Mouse (Mus musculus) lung, adult 2 months (tissue): ENCODE data around the gene Dapk1. TPM values are rescaled to one million over a fixed set of nuclear protein-coding genes. Genes with fewer than 3 reads are reported as not detected.

ENCODE experiments used
- DNase-seq: peaks from one replicate; pipeline ENCODE4 v3.0.0; 2022
- H3K4me1 ChIP-seq: fragments of 200-500 bp; 2 replicates; pipeline ENCODE4 v1.6.1; 2011; ENCODE audit warnings: low read length; ENCODE audit not compliant: control insufficient read depth, insufficient read depth
- H3K4me3 ChIP-seq: fragments of 200-500 bp; replicated peaks from 2 replicates; pipeline ENCODE3; 2011; ENCODE audit warnings: low read depth, mild to moderate bottlenecking, control low read depth, low read length; ENCODE audit errors: extremely low read depth
- CTCF ChIP-seq: fragments of 200-500 bp; IDR thresholded peaks from 2 replicates; pipeline ENCODE4 v1.5.1; 2011; ENCODE audit warnings: mild to moderate bottlenecking, low read length, control low read depth; ENCODE audit not compliant: insufficient read depth
- POLR2A ChIP-seq: fragments of 200-500 bp; IDR thresholded peaks from 2 replicates; pipeline ENCODE4 v1.6.1; 2011; ENCODE audit warnings: low read depth, mild to moderate bottlenecking, control low read depth, low read length, borderline replicate concordance; ENCODE audit errors: extremely low read depth
- WGBS: fragments of 180-500 bp; shearing (Covaris S2); methylation state at CpG from one replicate; pipeline ENCODE4 v1.1.7; 2018; 5-methylcytosine and 5-hydroxymethylcytosine counted together
- polyA plus RNA-seq: library from polyadenylated mRNA; depleted of rRNA; stranded (reverse); fragments of >200 nt; gene quantifications from 2 replicates; pipeline ENCODE4 v1.2.3, GENCODE M21; 2012

Gene Dapk1
- polyA plus RNA-seq, 1 experiment = 96.9 TPM

DNA sequence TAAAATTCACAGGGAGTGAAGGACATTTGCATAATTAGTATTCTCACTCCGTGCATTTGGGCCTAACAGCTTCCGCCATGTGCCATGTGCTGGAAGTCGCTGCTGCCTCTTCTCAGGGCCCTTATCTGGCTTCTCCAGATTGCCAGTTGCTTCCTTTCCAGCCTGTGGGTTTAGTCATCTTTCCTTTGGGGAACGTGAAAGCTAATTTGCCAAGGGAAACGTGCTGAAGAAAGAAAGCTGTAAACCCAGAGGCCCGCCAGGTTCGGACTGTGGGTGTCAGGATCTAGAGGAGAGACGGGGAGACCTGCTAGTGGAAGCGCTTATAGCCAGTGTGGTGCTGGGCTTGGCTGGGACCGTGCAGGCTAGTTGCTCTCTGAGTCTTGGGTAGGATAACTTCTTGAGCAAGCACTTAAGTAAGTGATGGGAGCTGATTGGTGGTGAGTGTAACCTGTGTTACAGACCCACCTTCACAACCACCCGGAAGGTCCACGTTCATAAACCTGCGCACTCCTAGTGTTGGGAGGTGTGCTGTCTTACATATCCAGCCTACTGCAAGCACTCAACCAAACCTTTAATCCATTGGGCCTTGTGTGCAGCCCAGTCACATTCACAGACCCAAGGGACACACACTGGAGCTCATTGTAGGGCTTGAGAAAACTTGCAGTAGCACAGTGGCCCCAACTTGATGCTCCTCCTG, 141.8 kb downstream of the Dapk1 start:
- Histone ChIP-seq H3K4me3 (no peak overlapping the region), H3K4me1 (0 out of 2 replicates have a peak, but pooled peaks cover 5% of the 10 kb centered on the region)
- no peak for DNase-seq
- 50% methylated on average over 13 of the region's 13 CpGs for WGBS
- no peak for TF ChIP-seq POLR2A
- TF ChIP-seq CTCF = no peak

DNA sequence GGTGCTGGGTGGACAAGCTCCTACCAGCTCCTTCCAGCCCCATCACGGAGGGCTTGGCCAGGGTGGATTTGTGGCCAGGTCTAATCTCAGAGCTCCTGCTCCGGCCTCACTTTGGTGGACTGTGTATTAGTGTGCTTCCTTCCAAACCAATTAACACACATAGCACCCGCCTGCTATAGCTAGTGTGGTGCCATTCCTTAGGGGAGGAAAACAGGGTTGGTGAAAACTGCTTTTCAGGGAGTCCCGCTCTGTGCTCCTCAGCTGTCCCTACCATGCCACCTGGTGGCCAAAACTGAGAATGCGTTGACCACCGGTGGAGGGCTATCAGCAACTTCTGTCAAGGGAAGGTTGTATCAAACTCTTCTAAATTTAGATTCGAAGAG, 142.3 kb downstream of the Dapk1 start:
- Histone ChIP-seq H3K4me3 (no peak overlapping the region), H3K4me1 (0 out of 2 replicates have a peak, but pooled peaks cover 5% of the 10 kb centered on the region)
- peak; percentile 99 for TF ChIP-seq CTCF
- TF ChIP-seq POLR2A = no peak
- WGBS = 31% methylated on average over 7 of the region's 7 CpGs
- DNase-seq = peak; percentile 88

DNA sequence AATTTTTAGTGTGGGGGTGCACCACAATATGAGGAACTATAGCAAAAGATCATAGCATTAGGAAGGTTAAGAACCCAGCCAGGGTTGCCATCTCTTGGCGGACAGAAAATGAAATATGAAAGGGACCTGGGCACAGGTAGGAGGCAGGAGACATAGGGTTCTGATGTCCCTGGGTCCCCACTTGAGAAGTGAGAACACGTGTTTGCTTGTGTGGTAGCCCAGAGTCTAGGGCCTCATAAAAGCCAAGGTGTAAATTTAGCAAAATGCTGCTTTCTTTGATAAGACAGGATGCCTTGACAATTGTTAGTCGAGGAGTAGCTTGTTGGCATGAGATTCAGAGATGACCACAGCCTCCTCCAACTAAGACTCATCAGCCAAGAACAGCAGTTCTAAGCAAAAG, 143.0 kb downstream of the Dapk1 start:
- TF ChIP-seq POLR2A (no peak), CTCF (no peak)
- Histone ChIP-seq H3K4me1 (0 out of 2 replicates have a peak, but pooled peaks cover 5% of the 10 kb centered on the region), H3K4me3 (no peak overlapping the region)
- 89% methylated on average over 3 of the region's 3 CpGs for WGBS
- DNase-seq = no peak

DNA sequence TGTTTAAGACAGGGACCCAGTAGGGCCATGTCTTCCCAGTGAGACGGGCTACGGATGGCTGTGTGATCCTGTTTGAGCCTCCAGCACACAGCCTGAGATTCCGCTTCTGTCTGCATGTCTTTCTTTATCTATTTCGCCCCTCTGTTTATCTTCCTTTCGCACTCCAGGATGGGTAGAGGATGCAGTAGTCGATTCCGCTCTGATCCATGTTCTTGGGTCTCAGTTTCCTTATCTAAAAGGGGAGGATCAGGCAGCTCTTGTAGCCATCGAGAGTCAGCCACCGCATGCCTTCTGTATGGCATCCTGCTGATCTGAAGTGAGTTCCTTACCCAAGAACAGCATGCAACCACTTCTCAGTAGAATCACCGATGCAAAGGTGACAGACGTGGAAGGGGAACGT, 143.6 kb downstream of the Dapk1 start:
- no peak for DNase-seq
- no peak overlapping the region for H3K4me3 ChIP-seq
- 0 out of 2 replicates have a peak, but pooled peaks cover 5% of the 10 kb centered on the region for H3K4me1 ChIP-seq
- 92% methylated on average over 12 of the region's 12 CpGs for WGBS
- no peak for TF ChIP-seq CTCF
- no peak for TF ChIP-seq POLR2A

DNA sequence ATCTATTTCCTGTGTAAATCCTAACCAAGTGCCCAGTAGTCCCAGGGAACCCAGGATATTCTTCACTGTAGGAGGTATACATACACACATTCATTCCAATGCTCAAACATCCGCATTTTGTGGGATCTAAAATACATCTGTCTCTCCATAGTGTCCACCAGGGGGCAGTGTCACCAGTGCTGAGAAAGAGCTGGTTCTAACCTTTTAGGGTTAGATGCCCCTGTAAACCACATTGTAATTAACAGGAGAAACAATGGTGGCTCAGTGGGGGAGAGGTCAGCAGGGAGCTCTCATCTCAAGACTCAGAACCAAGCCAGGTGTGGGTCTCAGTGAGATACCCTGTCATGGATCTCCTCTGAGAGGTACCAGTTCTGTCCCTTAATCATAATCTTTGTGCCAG, 144.5 kb downstream of the Dapk1 start:
- TF ChIP-seq POLR2A = no peak
- TF ChIP-seq CTCF = peak; percentile 26; the same call in 1 of the 2 replicates
- WGBS = 33% methylated on average over 1 of the region's 1 CpGs
- 0 out of 2 replicates have a peak, but pooled peaks cover 5% of the 10 kb centered on the region for H3K4me1 ChIP-seq
- no peak for DNase-seq
- H3K4me3 ChIP-seq = no peak overlapping the region

DNA sequence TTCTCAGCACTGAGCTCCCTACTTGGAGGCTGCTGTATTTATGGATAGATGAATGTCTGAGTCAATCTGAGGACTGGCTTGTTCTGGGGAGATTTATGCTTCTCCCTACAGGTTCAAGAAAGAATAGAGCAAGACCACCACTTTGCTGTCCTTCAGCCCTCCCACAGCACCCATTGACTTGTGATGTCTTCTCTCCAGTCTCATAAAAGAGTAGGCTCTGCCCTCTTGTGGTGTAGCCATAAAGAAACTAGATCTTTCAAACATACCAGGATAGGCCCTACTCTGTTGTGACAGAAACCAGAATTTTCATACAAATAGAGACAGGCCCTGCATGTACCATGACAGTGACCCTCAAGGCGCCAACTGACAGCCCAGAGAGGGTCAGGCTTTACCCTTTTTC, 145.5 kb downstream of the Dapk1 start:
- no peak for TF ChIP-seq CTCF
- TF ChIP-seq POLR2A = no peak
- WGBS = 97% methylated on average over 1 of the region's 1 CpGs
- H3K4me3 ChIP-seq = no peak overlapping the region
- 0 out of 2 replicates have a peak, but pooled peaks cover 5% of the 10 kb centered on the region for H3K4me1 ChIP-seq
- DNase-seq = no peak

DNA sequence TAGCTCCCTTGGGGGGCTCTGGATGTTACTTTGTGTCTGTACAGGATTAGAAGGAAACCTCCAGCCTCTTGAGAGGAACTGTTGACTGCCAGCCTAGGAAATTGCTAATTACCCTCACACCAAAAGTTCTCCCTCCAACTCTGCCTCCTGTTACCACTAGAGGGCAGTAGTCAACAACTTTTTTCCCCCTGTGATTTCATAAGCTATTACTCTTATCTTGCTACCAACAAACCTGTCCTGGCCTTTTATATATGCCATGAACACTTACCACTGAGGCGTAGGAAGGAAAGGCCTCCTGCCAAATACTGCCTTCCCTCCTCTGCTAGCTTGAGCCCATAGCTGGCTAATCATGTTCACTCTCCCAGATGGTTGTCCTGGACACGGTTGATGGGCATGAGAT, 146.8 kb downstream of the Dapk1 start:
- 94% methylated on average over 2 of the region's 2 CpGs for WGBS
- no peak overlapping the region for H3K4me3 ChIP-seq
- no peak for DNase-seq
- TF ChIP-seq POLR2A (no peak), CTCF (no peak)
- 0 out of 2 replicates have a peak, but pooled peaks cover 4% of the 10 kb centered on the region for H3K4me1 ChIP-seq

DNA sequence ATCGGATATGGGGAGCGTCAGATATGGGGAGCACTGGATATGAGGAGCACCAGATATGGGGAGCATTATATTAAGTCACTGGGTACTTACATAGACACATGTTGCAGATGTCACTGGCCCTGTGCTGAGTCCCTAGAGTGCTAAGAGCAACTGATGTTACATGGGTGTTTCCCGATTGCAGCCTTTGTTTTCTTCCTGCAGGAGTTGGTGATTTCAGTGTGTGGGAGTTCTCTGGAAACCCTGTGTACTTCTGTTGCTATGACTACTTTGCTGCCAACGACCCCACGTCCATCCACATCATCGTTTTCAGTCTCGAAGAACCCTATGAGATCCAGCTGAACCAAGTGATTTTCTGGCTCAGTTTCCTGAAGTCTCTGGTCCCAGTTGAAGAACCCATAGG, 149.2 kb downstream of the Dapk1 start:
- Histone ChIP-seq H3K4me1 (no peaks in the 10 kb centered on the region), H3K4me3 (no peak overlapping the region)
- no peak for DNase-seq
- TF ChIP-seq CTCF (no peak), POLR2A (no peak)
- 82% methylated on average over 7 of the region's 7 CpGs for WGBS

DNA sequence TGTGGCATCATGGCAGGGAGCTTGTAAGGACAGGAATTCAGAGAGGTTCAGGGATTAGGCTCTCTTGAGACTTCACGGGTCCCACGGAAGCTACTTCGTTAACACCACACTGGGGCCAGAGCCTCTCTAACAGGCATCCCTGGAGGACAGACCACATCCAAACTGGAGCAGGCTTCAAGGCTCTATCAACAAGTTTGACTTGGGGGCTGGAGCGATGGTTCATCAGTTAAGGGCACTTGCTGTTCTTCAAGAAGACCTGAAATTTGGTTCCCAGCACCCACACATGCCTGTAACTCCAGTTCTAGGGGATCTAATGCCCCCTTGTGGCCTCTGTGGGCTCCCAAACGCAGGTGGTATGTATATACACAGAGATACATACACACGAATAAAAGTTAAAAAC, 151.5 kb downstream of the Dapk1 start:
- DNase-seq = no peak
- WGBS = 100% methylated on average over 6 of the region's 6 CpGs
- no peak for TF ChIP-seq POLR2A
- TF ChIP-seq CTCF = no peak
- no peaks in the 10 kb centered on the region for H3K4me1 ChIP-seq
- no peak overlapping the region for H3K4me3 ChIP-seq

DNA sequence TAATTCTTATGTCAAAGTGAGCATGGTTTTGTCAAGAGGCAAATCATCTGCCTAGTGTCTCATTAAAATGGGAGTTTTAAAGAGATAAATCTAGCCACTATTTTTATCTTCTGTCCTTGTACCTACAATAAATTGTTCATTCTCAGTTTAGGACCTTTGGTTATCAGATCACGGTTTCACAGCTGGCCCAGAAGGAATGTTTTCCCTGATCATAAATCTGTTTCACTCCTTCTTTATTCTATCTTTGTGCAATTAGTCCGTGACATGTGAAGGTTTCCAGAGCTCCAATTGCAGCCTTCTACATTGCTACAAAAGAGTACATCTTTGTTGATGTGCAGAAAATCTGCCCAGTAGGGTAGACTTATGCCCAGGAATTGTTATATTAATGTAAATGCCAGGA, 153.5 kb downstream of the Dapk1 start:
- WGBS = 71% methylated on average over 2 of the region's 2 CpGs
- no peak for TF ChIP-seq POLR2A

More for the DNA sequence above, 153.5 kb downstream of the Dapk1 start:
- no peaks in the 10 kb centered on the region for H3K4me1 ChIP-seq
- DNase-seq = no peak
- no peak overlapping the region for H3K4me3 ChIP-seq
